Mouse (Mus musculus) gonadal fat pad, adult 2 months (tissue): Measurements from ENCODE around the gene Fhl5. TPM values are rescaled to one million over a fixed set of nuclear protein-coding genes. Genes with fewer than 3 reads are reported as not detected.
A peak's percentile ranks its signal among the peaks of the same experiment; 100 is the strongest.
"Not testable (repeated sequence)": the region's sequence is repeated elsewhere in the genome, so short reads cannot be mapped to it uniquely, and the experiment has no call there.

Source experiments
- DNase-seq: peaks from one replicate; pipeline ENCODE4 v3.0.0-alpha.2; 2012; ENCODE audit warnings: low read depth
- polyA plus RNA-seq: library from polyadenylated mRNA; depleted of rRNA; stranded (reverse); fragments of >200 nt; gene quantifications from 2 replicates; pipeline ENCODE4 v1.2.3, GENCODE M21; 2012; rRNA removed

The Fhl5 gene
- 4.3 and 4.5 TPM in 2 replicates for polyA plus RNA-seq

DNA sequence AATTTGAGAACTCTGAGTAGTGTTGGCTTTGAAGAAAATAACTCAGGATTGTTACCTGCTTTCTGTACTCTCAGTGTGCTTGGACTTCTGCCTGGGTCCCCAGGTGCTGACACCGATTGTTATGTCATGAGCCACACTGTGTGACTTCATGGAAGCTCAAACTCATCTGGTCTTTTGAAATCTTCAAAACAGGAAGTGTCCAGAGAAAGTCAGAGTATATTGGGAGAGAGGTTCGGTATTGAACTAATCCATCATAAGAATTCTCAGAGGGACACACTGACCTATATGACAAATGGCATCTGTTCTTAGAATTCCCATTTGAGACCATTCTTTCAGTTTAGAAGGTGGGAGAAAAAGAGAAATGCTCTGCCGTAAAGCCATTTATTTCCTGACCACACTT, at the start of gene Fhl5:
Gene Fhl5, minus strand, starts transcription at position 101 of the 400 bp plus-strand sequence.
- DNase-seq = no peak

DNA sequence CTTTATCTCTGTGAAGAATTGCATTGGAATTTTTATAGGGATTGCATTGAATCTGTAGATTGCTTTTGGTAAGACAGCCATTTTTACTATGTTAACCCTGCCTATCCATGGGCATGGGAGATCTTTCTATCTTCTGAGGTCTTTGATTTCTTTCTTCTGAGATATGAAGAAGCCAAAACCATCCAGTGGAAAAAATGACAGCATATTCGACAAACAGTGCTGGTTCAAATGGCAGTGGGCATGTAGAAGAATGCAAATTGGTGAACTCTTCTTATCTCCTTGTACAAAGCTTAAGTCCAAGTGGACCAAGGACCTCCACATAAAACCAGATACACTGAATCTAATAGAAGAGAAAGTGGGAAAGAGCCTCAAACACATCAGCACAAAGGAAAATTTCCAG, 42.3 kb upstream of the Fhl5 start:
- not testable (repeated sequence) for DNase-seq

DNA sequence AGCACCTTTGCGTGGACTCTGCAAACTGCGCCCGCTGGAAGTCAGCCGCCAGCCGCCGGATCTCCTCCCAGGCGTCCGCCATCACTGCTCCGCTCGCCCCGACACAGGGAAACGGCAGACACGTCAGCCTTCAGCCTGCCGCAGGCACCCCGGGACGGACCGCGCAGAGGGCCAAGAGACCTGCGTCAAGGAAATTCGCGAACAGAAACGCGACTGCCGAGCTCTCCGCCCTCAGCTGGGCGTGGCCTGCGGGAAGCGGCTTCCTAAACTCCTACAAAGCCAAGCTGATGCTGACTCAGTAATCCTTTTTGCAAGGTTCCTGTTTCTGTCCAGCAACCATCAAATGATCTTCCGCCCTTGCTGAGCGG, 39.0 kb upstream of the Fhl5 start, which contains the start of gene Ufl1:
Gene Ufl1, minus strand, starts transcription at position 151 of the 368 bp plus-strand sequence.
- peak; percentile 64 for DNase-seq

DNA sequence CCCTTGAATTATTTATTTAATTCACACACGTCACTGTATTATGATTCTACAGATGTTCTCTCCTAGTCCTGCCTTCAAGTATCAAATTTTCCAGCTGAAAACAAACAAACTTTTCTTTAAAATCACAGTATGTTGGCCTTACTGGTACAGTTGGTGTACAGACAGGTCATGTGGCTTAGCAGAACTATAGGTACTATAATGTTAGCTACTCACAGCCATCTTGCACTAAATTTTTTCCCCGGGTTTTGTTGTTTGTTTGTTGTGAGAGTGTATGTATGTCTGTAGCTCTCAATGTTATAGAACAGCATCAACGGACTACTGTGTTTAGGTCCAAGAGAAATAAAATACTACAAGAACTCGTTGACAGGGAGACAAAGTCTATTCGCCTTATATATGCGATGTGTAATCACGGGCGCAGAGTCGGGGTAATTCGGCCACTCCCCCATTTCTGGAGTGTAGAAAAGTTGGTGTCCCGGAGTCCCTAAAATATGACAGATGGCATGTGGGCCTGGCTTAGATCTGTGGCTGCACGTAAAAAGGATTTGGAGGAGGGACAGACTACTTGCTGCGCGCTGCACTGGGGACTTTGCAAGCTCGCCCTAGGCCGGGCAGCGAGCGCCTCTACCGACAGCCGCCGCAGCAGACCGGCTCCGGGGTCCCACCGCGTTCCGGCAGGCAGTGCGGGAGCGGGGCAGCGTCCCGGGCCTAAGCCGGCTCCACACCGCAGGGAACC, 38.4 kb upstream of the Fhl5 start:
- peak; percentile 12 for DNase-seq

DNA sequence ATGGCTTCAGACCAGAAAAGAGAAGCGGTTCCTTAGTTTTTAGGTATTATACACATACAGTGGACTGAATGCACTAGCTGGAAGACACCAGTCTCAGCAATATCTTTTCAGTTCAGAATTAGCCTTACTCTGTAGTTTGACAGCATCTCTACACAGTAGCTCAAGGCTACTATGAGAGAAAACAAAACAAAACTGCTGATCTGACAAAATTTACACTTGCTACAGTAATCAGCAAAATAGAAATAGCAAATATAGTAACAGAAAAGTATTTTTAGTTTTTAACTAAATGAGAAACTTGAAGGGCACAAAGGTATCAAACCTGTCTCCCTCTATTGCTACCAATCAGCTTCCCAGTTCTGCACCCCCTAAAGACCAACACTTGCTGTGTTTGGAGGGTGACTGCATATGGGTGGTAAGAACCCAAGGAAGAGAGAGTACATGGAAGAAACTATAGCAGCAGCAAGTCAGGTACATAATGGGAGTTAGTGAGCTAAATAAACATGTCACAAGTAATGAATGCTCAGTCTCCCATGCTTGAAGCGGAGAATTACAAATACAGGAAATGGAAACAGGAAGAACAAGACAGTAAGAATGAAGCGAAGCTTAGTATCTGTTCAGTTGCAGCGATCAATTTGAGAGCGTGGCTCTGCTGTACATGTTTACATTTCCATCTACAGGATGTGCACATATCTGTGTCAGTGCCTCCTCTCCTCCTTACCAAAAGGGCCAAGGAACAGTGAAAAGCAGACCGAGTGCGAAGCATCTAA, 30.4 kb upstream of the Fhl5 start:
- DNase-seq = no peak

DNA sequence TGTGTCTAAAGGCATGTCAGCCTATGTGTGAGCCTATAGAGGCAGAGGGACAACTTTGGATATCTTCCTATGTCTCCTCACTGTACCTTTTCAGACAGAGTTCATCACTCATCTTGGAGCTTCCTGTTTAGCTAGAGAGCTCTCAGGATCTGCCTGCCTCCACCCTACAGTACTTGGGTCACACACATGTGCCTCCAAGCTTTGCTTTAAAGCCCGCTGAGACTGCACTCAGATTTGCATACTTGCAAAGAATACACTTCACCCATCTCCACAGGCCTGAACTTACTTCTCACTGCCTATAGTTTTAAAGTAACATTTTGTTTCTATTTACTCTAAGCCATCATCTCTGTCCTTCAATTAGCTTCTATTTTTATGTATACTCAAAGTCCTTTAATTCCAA, 29.2 kb upstream of the Fhl5 start:
- DNase-seq = no peak

DNA sequence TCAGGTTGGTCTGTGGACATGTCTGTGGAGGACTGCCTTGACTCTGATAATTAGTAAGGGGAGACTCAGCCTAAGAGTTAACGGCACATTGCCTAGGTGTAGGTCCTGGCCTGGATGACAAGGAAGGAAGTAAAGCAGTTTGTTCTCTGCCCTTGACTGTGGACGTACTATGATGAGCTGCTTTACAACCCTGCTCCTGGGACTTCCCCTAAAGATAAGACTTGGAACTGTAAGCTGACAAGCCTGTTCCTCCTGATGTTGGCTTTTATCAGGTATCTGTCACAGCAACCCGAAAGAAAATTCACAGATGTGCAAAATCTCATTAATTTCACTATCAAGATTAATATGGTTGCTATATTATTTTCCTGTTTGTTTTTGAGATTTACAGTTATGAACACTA, 24.5 kb upstream of the Fhl5 start:
- no peak for DNase-seq

DNA sequence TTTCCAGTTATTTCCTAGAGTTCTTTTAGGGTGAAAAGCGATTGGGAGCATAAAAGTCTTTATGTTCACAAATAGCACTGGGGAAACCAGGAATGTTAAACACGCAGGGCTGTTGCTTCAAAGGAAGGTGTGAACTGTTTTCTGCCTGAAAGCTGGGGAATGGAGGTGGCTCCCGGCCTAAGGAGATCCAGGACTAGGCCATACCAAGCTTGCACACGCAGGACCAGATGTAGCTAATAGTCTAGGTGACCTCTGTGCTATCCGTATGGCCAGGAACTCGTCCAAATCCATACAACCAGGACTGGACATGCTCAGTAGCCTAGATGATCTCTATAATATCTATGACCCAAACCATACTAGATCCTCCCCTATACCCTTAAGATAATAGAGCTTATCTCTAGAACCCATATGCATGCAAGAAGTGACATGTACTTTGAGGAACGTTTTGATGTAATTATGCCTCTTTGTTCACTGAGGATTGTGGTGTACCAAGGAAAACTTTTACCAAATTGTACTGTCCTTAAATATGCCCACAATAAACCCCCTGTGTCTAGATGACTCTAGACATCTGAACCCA, 15.2 kb upstream of the Fhl5 start:
- DNase-seq = no peak

DNA sequence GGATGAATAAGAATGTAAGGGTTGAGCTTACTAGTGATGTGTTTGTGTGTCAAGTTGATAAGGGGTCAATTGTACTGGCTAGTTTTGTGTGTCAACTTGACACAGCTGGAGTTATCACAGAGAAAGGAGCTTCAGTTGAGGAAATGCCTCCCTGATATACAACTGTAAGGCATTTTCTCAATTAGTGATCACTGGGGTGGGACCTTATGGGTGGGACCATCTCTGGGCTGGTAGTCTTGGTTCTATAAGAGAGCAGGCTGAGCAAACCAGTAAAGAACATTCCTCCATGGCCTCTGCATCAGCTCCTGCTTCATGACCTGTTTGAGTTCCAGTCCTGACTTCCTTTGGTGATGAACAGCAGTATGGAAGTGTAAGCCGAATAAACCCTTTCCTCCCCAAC, 7.0 kb downstream of the Fhl5 start:
- DNase-seq = not testable (repeated sequence)

DNA sequence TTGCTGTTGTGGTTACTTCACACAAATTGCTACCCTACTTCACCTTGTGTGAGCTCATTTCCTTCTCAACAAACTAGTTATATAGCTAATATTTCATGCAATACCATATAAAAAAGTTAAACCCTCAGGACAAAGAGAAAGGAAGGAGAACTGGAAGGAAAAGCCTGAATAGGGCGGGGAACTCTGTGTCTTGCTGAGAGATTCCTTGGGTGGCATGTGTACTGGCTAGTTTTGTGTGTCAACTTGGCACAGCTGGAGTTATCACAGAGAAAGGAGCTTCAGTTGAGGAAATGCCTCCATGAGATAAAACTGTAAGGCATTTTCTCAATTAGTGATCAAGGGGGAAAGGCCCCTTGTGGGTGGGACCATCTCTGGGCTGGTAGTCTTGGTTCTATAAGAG, 8.9 kb downstream of the Fhl5 start:
- not testable (repeated sequence) for DNase-seq

DNA sequence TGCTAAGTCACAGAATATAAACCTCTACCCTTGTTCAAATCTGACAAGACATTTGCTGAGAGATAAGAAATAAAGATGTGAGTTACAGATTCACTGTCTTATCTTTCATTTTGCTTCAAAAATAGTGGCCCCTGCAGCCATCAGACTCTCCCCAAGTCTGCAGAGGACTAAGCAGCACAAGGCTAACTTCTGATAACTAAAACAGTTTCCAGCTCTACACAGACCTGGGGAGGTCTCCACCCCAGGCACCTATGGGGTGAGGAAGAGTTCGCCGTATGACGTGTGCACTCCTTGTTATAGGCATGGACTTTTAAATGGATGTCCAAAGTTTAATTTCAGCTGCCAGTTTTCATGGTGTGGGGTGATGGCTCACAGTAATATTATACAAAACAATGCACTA, 10.1 kb downstream of the Fhl5 start:
- no peak for DNase-seq

DNA sequence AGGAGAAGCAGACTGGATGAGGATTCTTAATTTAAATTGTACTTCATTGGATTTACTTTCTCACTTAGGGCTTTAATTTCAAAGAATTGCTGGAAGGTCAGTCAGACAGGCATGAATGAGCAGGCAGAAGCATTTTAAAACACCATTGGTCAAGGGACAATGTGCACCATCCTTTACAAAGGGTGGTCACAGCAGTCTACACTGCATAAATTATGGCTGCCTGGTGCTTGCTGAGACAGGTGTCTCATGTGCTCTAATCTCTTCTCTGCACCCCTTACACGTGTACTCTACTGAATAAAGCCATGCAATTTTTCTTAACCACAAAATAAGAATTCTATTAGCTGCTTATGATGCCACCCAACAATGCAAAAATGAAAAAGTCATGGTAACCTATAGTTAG, 15.1 kb downstream of the Fhl5 start:
- DNase-seq = no peak

DNA sequence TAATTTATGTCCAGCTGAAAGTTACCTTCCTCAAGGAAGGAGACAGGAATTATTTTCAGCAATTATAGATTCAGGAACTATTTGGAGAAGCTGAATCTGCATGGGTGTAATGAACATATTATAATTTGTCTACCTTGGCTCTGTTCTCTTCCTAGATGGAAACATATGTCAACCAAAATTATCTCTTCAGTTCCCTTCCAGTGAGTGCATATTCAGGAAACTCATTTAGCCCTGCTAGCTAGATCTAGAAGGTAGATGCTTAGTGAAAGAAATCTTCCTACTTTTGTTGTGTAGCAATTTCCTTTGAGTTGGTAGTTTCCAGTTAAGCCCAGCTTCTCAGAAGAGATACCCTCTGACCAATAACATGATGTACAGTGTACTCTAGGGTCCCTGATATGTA, 20.7 kb downstream of the Fhl5 start:
- no peak for DNase-seq

DNA sequence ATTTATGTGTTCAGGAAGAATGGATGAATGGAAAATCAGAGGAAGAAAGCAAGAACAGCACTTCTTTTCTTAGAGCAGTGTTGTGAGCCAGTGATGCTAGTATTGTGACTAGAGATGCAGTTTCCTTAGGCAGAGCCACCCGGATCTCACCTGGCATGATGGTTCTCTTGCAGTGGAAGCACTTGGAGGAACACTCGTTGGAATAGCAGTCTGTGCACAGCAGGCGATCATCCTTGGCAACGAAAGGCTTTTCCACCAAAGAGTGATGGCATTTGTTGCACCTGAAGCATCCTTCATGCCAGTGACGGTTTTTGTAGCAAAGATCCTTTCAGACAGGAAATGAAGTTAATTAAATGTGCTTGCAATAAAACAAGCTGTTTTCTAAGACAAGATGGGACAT, 29.2 kb downstream of the Fhl5 start:
- DNase-seq = no peak

DNA sequence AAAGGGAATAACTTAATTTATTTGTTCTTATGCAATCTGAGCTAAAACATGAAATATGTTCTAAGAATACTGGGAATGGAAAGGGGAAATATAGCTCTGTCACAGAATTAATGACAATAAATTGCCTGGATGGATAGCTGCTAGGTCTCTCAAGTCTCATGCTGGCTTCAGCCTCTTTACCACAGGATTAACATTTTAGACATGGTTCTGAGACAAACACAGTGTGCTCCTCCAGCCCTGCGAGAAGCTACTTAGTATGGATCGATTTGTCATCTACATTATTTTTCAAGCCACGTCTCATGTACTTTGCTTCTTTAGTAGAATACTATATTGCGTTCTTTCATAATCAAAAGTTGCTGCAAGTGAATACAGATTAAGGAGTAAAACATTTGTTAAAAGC, 36.5 kb downstream of the Fhl5 start:
- no peak for DNase-seq

DNA sequence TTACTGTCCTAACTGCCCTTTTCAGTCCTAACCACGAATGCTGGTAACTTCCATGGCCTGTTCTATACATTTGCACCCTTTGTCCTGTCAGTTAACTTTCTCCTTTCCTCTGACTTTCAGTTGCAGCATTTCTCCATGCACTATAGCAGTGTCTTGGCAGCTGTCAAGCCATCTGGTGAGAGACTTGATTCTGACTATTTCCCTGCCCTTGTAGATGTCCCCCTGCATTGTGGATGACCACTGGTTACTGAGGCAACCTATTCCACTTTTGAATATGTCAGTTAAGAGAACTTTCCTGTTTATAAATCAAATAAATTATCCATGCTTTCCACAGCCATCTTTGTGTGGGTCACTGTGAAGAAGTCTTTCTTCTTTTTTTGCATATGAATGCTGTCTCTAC, 45.4 kb downstream of the Fhl5 start:
- DNase-seq = no peak

DNA sequence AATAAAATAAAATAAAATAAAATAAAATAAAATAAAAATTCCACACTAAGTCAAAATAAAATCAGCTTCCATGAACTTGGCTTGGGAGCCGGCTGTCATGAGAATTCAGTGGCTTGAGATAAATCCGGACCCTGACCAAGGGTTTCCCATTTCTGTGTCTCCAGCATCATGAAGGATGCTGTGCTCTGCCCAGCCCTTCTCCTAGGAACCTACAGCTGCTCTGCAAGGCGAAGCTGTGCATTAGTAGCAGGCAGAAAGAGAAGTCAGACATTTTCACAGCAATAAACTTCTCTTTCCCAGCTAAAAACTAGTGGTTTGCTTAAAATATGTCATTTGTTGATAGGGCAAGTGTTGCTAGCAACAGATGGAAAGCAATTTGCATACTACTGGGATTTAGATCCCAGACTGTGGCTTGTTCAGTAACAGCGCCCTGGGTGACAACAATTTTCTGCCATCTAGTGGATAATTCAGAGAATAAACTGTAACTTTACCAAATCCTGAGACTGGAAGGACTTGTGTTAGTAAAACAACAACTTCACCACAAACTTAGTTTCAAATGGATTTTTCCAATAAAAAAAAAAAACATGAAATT, 63.0 kb downstream of the Fhl5 start:
- no peak for DNase-seq

Other genes with a start within 250 kb of the Fhl5 start
- gene Ufl1, start 38.9 kb upstream of the Fhl5 start, polyA plus RNA-seq = 5.5 and 9.5 TPM in 2 replicates